Mouse (Mus musculus) gastrocnemius, postnatal 25 days (tissue): ENCODE measurements around the gene Gm27021. TPM values are rescaled to one million over a fixed set of nuclear protein-coding genes. Genes with fewer than 3 reads are reported as not detected.

Source experiments
- DNase-seq: peaks from one replicate; pipeline ENCODE4 v3.0.0; 2022
- total RNA-seq, 2 experiments: library from RNA; stranded (reverse); gene quantifications; 1 replicate in 1 of 2; 2 replicates in 1 of 2; pipeline ENCODE4 v1.2.3; 2021

The Gm27021 gene
- total RNA-seq, 2 experiments from 2014 or later = not detected

- no peak for DNase-seq
Measured at GRCm38 (mm10) chr8:120641245-120641644, 26.6 kb downstream of the Gm27021 start.

GRCm38 (mm10) chr8:120634329-120634839 is 33.5 kb downstream of the Gm27021 start:
- DNase-seq = peak; percentile 67

- DNase-seq = no peak
Measured at GRCm38 (mm10) chr8:120633665-120634271, 34.1 kb downstream of the Gm27021 start.

- no peak for DNase-seq
Measured at GRCm38 (mm10) chr8:120632969-120633664, 34.8 kb downstream of the Gm27021 start.

GRCm38 (mm10) chr8:120631441-120632375 is 36.2 kb downstream of the Gm27021 start:
- no peak for DNase-seq

- no peak for DNase-seq
Measured at GRCm38 (mm10) chr8:120630848-120631247, 37.0 kb downstream of the Gm27021 start.

GRCm38 (mm10) chr8:120630031-120630430 is 37.8 kb downstream of the Gm27021 start:
- DNase-seq = no peak

- DNase-seq = no peak
Measured at GRCm38 (mm10) chr8:120627298-120627697, 40.6 kb downstream of the Gm27021 start.

- DNase-seq = no peak
Measured at GRCm38 (mm10) chr8:120626461-120626860, 41.4 kb downstream of the Gm27021 start.

GRCm38 (mm10) chr8:120623608-120624007 is 44.3 kb downstream of the Gm27021 start:
- no peak for DNase-seq

GRCm38 (mm10) chr8:120622161-120622560 is 45.7 kb downstream of the Gm27021 start:
- no peak for DNase-seq

- DNase-seq = no peak
Measured at GRCm38 (mm10) chr8:120620441-120620840, 47.4 kb downstream of the Gm27021 start.

GRCm38 (mm10) chr8:120619235-120620180 is 48.4 kb downstream of the Gm27021 start:
- DNase-seq = no peak

- DNase-seq = peak; percentile 38
Measured at GRCm38 (mm10) chr8:120618110-120618509, 49.8 kb downstream of the Gm27021 start.

GRCm38 (mm10) chr8:120616663-120617626 is 50.9 kb downstream of the Gm27021 start:
- no peak for DNase-seq

- DNase-seq = no peak
Measured at GRCm38 (mm10) chr8:120614491-120614890, 53.4 kb downstream of the Gm27021 start.

GRCm38 (mm10) chr8:120610824-120611223 is 57.1 kb downstream of the Gm27021 start:
- no peak for DNase-seq

- DNase-seq = peak; percentile 32
Measured at GRCm38 (mm10) chr8:120607885-120608284, 60.0 kb downstream of the Gm27021 start.

GRCm38 (mm10) chr8:120607460-120607859 is 60.4 kb downstream of the Gm27021 start:
- DNase-seq = no peak

GRCm38 (mm10) chr8:120602672-120603071 is 65.2 kb downstream of the Gm27021 start:
- DNase-seq = no peak
